Mouse (Mus musculus): ENCODE measurements around the gene Hand2.

GRCm38 (mm10) chr8:57353346-57354305 lies 32.8 kb downstream of the Hand2 start:
- peak; percentile 39 for TF ChIP-seq CTCF (conservative IDR thresholded peaks at IDR 0.05; ENCODE audit: low read length)
- TF ChIP-seq POU5F1 (IDR thresholded peaks at IDR 0.05; ENCODE audit: borderline replicate concordance, low read length): no peak
- TF ChIP-seq NANOG (IDR thresholded peaks at IDR 0.05; ENCODE audit: borderline replicate concordance, low read length): no peak

Measured in E14TG2a.4 (cell line).